Mouse (Mus musculus): Measurements from ENCODE around the gene Kif5c.

Gene Kif5c

DNA sequence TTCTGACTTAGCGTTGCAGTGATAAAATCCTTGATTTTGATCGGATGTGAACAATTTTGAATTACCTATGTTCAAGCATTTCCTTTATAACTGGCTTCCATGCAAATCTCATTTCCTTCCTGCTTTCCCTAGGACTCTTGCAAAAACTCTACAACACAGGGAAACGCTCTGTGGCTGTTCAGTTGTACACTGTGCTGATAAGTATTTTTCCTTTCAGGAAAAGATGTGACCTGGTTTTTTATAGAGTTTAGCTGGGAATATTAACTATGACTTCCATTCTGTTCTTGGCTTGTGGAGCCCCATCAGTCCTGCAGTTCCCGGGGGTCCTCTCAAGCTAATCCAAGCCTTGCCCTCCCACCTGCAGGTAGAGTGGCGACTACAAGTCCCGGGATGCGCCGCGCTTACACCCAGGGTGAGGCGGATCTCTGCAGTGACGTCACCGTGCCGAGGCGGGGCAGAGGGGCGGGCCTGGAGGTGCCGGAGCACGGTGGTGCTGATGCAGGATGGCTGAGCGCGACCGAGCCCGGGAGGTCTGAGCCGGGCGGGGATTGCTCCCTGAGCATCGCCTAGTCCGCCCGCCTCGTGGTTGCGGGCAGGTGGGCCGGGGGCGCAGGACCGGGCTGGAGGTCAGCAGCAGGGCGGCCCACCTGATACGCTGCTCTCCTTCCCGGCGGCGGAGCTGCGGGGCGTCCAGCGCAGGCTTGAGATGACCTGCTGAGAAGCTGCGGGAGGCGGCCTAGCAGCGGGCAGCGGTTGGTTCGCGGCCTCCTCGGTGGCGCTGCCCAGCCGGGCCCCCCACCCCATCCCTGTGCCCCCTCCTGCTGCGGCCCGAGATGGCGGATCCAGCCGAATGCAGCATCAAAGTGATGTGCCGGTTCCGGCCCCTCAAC is at the start of gene Kif5c:
Gene Kif5c (plus strand): TSS at position 470 of the 890 bp plus-strand sequence.
- peak; percentile 89 for DNase-seq (ENCODE audit: low read depth, low spot score)

DNA sequence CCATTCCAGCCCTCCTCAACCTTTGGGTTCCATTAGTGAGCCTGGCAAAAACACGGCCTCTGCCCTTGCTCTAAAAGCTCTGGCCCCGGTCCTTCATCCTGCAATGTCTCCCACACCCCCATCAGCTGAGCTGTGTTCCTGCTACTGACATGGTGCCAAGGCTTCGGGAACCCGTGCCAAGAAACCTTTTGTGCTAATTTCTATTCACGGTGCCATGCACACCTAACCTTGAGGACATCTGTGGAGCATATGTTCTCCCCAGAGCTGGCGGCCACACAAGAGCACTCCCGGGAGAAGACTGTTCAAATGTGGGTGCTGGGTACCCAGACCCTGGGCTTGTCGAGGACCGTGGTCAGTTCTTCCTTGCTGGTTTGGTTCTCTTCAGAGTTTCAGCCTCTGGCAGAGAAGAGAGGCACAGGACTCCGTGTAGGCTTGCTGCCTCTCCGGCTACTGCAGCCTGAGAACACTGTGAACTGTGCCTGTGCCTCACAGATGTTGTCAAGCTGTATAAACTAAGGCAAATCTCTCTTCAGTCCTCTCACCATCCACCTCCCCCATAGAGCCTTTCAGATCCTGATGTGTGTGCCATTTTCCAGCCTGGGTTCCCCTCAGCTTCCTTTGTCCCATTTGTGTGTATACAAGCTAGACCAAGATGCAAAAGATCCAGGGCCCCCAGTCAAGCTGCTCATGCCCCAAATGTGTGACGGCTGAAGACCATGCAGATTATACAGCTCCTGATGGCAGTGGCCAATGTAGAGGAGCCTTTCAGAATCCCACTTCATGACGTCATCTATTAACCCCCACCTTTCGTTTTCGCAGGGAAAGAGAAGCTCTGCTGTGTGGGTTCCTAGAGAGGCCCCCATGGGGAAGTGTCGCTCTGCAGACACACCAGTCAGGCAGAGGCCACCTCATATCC is 49.0 kb upstream of the Kif5c start:
- peak; percentile 15 for DNase-seq (ENCODE audit: low read depth, low spot score)

DNA sequence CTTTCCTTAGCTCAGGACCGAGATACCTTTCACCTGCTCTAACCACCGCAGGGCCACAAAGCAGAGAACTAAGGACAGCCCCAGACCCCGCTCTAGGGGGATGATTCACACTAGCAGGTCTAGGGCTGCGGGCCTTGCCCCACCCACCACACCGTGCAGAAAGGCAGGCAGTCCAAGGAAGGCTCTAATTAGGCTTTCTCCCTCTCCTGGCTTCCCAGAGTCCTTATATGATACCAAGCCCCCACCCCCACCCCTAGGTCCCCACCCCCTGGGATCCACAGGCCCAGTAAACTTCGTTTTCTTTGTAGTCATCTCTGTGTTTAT is 48.4 kb upstream of the Kif5c start:
- no peak for DNase-seq (ENCODE audit: low read depth, low spot score)

DNA sequence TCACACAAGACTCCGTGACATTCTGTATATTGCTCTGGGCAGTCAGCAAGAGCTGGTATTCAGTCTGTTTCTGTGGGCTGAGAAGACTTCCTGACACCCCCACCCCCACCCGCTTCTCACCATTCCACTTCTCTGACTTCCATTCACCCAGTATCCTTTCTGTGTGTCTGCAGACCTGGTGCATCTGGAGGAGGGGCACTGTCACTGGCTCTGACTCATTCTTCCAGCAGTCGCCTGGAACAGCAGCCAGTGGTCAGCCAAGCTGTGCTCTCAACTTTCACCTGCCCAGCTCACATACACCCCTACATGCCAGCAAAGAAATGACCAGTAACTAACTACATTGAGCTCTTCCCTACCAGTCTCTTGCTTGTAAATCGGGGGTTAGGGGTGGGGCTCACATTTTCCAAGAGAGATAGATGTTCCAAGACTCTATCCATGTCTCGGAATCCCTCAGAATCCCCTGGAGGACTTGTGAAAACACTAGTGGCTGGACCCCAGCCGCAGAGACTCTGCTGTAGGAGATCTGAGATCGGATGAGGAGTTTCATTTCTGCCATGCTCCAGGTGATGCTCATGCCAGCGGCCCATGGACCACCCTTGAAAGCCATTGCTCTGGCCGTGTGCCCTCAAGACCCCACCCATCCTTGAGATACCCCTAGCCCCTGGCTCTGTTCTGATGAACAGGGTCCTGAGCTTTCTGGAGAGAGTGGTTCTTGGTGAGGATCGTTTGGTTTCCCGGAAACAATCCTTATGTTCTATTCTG is 47.8 kb upstream of the Kif5c start:
- no peak for DNase-seq (ENCODE audit: low read depth, low spot score)

DNA sequence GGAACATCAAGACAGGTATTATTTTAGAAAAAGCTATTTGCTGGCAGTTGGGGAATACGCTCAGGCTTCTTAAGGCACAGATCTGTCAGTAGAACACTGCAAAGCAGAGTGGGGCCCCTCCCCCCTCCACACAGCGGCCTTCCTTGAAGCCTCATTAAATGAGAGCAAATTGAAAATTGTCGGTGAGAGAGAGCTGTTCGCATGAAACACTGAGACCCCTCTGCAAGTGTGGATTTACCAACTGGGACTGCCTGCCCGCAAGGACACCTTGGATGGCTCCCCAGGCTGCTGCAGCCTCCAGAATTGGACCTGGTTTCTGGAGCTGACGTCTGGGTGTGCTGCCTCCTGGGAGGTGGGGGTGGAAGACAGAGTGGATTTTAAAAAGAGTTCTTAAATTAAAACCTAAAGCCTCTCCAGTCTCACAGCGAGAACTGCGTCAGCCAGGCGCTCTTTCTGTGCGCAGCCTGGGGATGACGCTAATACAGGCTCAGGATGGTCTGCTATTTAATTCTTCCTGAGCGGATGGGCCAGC is 46.9 kb upstream of the Kif5c start:
- DNase-seq (ENCODE audit: low read depth, low spot score): no peak

DNA sequence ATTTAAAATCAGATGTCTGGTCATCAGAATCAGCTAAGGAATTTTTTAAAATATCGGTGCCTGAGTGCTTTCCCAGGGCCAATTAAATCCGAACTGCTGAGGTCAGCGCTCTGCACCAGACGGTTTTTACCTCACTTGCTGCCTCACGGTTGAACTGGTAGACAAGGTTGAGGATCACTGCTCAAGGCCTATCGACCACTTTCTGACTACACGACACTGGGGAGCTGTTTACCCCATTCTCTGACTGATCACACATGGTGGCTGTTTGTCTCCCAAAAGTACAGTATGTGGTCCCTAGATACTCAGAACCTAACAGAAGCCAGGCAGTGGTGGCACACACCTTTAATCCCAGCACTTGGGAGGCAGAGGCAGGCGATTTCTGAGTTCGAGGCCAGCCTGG is 46.4 kb upstream of the Kif5c start:
- no peak for DNase-seq (ENCODE audit: low read depth, low spot score)

DNA sequence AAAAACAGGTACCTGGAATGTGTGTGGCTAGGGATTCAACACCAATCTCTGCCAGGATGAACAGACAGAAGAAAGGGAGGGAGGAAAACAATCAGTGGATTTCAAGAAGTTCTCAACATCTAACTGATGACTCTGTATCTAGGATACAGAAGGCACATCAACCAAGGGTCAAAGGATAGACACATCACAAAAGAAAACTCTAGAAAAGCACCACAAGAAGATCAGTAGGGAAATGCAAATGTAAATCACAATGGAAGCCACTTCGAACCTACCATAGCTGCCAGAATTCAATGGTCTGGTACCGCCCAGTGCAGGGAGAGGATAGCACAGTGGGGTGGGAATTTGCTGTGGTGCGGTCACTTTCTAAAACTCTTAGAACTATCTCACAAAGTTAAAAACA is 45.8 kb upstream of the Kif5c start:
- DNase-seq (ENCODE audit: low read depth, low spot score): no peak

DNA sequence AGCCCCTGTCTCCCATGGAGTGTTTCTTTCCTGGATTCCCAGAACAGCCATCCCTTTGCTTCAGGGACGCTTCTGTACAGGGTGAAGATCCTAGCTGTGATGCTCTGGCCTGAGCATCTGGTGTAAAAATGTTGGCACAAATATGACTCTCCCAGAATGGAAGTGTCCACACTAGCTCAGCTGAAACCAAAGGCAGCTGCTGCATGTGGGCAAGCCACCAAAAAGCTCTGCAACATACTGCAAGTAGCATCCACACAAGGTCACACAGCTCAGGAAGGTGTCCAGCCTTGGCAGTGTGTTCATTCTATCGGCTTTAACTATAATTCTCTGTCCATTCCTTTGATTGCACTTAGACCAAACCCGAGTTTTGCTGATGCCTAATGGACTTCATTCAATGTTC is 38.5 kb upstream of the Kif5c start:
- no peak for DNase-seq (ENCODE audit: low read depth, low spot score)

DNA sequence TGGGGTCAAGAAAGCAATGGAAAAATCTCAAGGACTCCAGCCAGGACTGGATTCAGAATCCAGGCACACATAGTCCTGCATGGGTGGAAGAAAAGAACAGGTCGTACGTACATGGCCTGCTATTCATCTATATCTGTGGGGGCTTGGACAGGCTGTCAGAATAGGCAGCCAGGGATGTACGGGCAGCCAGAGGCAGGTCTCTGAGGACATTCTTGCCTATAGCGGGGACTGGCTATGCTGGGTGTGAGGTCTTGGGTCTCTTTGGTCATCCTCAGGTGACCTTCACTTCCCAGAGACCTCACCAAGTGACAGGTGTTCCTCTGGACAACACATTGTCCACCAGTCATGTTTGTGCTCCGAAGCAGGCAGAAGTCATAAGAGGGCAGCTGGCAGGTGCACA is 36.6 kb upstream of the Kif5c start:
- DNase-seq (ENCODE audit: low read depth, low spot score): no peak

DNA sequence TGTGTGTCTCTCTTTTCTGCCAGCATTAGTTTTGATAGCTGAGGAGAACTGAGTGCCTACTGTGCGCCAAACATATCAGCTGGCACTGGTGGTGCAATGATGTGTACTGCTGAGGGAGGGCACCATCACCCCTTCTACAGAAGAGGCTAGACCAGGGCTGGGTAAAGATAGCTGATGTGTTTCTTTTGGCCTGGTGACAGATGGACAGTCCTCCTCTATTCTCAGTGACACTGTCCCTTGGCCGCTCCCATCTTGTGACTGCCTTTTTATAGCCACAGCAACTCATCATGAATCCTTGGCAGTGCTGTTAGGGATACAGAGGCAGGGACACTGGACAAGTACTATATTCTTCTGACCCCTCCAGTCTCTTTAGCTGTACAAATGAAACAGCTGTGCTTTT is 35.8 kb upstream of the Kif5c start:
- no peak for DNase-seq (ENCODE audit: low read depth, low spot score)

DNA sequence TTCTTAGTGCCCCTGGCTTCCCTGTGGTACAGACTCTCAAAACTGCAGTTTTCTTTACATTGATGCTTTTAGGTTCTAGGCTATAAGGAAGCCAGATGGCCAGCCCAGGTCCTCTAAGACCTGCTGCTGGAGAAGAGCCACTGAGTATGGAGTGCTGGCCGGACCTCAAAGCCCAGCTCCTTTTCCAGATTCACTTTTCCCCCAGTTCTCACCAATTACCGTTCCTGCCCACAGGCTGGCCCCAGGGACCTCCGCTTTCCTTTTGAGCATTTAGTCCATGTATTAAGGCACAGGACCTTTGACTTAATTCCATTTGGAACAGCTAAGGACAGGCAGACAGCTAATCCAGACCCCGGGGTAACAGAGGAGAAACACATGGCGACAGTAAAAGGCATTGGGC is 28.6 kb upstream of the Kif5c start:
- no peak for DNase-seq (ENCODE audit: low read depth, low spot score)

DNA sequence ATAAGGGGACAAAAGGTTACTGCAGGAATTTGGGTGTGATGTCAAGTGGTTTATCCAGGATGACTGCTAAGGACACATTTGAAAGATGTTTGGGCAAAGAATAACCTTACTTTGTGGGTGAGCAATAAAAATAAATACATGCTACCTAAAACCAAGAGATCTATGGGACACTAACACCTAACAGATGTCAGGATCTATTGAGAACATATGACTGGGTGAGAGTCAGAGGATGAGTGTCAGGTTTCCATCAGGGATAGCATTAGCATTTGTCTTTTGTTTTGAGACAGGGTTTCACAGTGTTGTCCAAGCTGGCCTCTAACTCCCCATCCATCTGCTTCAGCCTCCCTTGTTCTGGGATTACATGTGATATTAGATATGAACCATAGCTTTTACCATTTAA is 26.2 kb upstream of the Kif5c start:
- DNase-seq (ENCODE audit: low read depth, low spot score): no peak

DNA sequence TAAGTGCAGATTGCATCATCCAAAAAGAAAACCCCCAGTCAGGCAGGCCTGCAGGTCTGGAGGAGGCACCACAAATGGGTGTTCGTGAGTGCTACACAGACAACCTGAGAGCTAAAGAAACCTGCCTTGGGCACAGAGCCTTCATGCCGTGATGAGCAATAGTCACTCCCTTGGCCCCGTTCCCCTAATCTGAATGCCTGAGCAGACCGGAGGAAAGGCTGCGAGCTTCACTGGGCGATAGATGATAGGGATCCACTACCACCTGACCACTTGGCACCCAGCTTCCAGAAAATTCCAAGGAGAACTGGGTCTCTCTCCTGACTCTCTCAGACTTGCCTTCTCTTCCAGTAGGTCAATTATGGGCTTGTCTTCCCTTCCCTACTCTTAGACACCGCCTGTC is 24.2 kb upstream of the Kif5c start:
- no peak for DNase-seq (ENCODE audit: low read depth, low spot score)

DNA sequence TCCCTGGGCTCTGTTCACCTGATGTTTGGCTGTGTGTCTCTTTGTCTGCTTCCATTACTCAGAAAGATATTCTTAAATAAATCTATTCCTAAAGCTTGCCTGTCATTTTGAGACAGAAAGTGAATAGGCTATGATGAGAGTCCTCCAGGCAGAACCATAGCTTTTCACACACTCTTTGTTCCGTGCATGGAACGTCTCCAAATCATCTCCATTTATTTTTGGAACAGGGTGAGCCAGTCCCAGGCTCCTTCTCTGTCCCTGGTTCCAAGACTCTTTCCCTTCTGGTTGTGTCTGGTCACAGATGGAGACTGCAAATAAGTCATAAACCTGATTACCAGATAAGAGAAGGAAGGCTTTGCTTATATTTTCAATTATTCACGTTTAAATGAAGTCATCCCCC is 22.8 kb upstream of the Kif5c start:
- no peak for DNase-seq (ENCODE audit: low read depth, low spot score)

DNA sequence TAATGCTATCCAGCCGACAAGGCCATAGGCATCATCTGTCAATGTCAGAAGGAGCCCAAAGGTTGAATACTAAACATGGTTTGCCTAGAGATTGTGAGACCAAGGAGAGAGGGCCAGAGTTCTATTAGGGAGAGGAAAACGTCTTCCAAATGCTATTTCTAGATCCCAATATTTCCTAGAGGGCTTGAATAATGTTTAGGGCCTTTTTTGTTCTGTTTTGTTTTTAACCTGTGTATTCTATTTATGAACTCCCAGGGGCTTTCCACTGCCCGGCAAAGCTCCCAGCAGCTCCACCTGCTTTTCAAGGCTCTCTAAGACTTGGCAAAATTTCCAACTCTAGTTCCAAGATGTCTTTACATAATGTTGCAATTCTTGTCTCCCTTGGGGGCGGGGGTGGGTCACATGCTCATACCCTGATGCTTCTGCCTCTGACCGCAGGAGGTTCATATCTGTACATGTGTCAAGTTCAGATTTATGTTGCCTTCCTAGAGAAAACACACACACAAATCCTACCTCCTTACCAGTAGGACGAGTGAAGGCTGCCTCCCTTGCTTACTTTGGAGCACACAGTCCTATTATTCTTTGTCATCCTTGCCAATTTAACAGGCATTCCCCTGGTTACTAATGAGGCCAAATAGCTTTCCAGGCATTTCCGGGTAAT is 18.9 kb upstream of the Kif5c start:
- peak; percentile 23 for DNase-seq (ENCODE audit: low read depth, low spot score)

DNA sequence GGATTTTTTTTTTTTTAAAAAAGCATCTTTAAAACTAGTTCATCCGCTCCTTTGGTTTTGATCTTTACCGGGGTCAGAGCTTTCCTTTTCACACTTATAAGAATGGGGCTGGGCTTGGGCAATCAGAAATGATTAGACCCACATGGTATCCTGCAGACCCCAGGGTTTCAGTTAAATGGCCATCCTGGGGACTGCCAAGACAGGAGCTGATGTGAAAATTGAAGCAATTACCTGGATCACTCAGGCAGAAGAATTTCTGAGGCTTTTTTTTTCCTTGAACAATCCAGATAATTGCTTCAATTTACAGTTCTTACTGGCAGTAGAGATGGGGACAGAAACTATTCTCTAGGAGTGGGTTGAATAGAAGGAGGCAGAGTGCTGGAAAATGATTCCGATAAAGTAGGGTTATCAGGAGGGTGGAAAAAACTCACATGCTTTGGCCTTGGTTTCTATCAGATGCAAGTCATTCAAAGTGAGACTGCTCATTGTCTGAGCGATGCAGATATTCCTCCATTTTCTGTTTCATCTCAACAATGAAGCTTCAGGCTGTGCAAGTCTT is 16.2 kb upstream of the Kif5c start:
- DNase-seq (ENCODE audit: low read depth, low spot score): no peak

DNA sequence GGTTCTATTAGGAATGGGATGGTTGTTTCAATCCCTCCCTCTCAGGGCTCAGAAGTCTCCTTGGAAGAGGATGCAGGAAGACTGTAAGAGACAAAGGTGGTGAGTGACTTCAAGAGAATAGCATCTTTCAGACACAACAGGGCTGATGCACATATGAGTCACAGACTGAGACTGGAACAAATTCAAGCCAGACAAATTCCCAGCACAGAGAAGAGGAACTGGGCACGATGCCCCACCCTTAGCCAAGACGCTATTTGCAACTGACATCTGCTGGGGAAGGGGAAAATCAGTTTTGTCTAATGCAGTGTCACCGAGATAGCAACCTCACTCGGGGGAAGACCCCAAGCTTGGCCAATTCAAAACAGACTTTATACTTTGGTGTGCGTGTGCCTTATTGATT is 9.5 kb upstream of the Kif5c start:
- DNase-seq (ENCODE audit: low read depth, low spot score): no peak

DNA sequence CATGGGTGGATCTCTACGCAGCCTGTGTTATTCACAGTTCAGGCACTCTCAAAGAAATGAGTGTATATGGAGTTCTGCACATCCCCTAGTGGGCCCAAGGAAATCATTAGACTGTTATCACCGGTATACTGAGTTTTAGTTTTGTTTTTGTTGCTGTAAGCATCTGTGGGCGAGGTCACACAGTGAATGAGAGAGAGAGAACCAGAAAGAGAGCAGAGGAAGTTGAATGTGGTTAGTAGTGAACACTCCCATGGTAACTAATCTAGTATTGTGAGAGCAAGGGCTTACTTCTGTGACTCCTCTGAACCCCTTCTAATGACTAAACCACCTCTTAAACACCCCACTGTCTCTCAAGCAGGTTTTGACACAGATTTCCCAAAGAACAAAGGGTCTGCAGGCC is 2.3 kb upstream of the Kif5c start:
- no peak for DNase-seq (ENCODE audit: low read depth, low spot score)

DNA sequence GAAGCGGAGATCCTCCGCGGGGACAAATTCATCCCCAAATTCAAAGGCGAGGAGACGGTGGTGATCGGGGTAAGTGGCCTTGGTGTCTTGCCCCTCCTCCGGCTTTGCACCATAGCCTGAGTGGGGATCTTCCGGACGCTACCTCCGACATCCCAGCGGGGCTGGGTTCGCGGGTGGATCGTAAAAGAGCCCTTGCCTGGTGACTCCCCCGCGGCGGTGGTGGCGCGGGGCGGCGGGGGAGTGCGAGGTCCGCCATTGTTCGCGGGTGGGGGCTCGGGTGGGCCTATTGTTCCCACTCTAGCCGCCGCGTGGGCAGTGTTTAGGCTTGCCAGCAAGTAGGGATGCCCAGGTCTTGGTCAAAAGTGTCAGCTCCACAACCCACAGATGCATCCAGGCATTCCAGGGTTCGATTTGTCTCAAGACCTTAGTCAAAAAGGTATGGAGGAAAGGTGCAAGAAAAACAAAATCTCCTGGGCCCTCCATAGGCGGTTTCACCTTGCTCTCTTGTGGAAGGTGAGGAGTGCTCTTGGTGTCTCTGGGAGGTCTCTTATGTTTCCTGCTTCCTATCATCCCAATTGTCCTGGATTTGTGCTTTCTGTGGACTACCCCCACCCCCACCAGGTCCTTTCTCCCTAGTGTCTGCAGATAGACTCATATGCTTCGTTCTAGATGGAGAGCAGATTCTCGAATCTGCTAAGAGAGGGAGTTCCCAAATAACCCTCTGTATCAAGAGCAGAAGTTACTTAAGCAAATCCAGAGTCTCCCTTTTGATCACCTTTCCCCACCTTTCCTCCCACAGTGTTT is 823 bp downstream of the Kif5c start:
- no peak for DNase-seq (ENCODE audit: low read depth, low spot score)

DNA sequence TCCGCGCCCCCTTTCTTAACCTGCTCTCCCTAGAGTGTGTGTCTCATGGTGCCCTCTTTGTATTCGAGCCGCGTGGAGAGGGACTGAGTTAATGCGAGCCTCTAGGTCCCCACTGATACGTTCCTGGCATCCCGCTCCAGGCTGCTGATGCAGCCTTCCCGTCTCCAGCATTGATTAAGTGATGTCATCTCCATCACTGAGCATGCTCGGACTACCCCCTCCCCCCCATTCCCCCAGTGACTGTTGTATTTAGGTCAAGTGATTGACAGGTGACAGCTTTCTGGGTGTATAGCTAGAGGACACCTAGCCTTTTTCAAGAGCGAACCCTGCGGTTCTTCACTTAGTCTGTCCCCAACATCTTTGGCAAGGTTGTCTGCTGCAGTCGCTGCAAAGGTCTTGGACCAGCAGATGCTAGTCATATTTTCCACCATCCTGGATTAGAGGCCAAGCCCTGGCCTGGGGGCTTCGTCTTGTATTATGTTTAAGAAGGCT is 1.6 kb downstream of the Kif5c start:
- peak; percentile 60 for DNase-seq (ENCODE audit: low read depth, low spot score)
